Mouse (Mus musculus) limb, embryonic 14.5 days (tissue): ENCODE data around the gene Arhgef12. TPM values are rescaled to one million over a fixed set of nuclear protein-coding genes. Genes with fewer than 3 reads are reported as not detected.

Source experiments
- ATAC-seq: fragments of 200-750 bp; cut with Nextera tagmentation; 2 replicates; pipeline ENCODE4 v1.8.0; 2017; ENCODE audit warnings: low read depth, moderate number of reproducible peaks, moderate TSS enrichment; ENCODE audit not compliant: low FRiP score
- DNase-seq: peaks from one replicate; pipeline ENCODE4 v3.0.0-alpha.2; 2015; ENCODE audit warnings: low spot score
- H3K27ac ChIP-seq: fragments of 300-500 bp; sonication (generic); replicated peaks from 2 replicates; pipeline ENCODE4 v1.5.1; 2014; ENCODE audit warnings: low read depth, mild to moderate bottlenecking, low read length, moderate library complexity, mixed read lengths
- H3K27me3 ChIP-seq: fragments of 300-500 bp; sonication (generic); 2 replicates; pipeline ENCODE4 v1.6.1; 2014; ENCODE audit warnings: low read length, mixed read lengths; ENCODE audit not compliant: control insufficient read depth, insufficient read depth
- H3K36me3 ChIP-seq: fragments of 300-500 bp; sonication (generic); 2 replicates; pipeline ENCODE4 v1.6.1; 2014; ENCODE audit warnings: mild to moderate bottlenecking, low read length, moderate library complexity, mixed read lengths; ENCODE audit not compliant: control insufficient read depth, insufficient read depth
- H3K4me1 ChIP-seq: fragments of 300-500 bp; sonication (generic); 2 replicates; pipeline ENCODE4 v1.6.1; 2014; ENCODE audit warnings: antibody characterized with exemption, low read length, mixed read lengths; ENCODE audit not compliant: control insufficient read depth, insufficient read depth
- H3K4me2 ChIP-seq: fragments of 300-500 bp; sonication (generic); replicated peaks from 2 replicates; pipeline ENCODE4 v1.6.1; 2014; ENCODE audit warnings: low read depth, mild to moderate bottlenecking, low read length, moderate library complexity; ENCODE audit not compliant: severe bottlenecking
- H3K4me3 ChIP-seq: fragments of 300-500 bp; sonication (generic); replicated peaks from 2 replicates; pipeline ENCODE4 v1.5.1; 2014; ENCODE audit warnings: low read length
- H3K9ac ChIP-seq: fragments of 300-500 bp; sonication (generic); 2 replicates; pipeline ENCODE4 v1.6.1; 2014; ENCODE audit warnings: mild to moderate bottlenecking, low read depth, low read length, moderate library complexity; ENCODE audit not compliant: severe bottlenecking
- H3K9me3 ChIP-seq: fragments of 300-500 bp; sonication (generic); 2 replicates; pipeline ENCODE4 v1.6.1; 2016; ENCODE audit warnings: low read length; ENCODE audit not compliant: control insufficient read depth
- POLR2A ChIP-seq: fragments of 200-500 bp; IDR thresholded peaks from 2 replicates; pipeline ENCODE4 v1.8.0; 2012; ENCODE audit warnings: inconsistent platforms, mild to moderate bottlenecking, moderate library complexity, borderline replicate concordance; ENCODE audit not compliant: insufficient read depth, insufficient read length; ENCODE audit errors: extremely low read depth
- WGBS: fragments of 180-500 bp; shearing (Covaris S2); extraction: QIAGEN DNeasy Blood & Tissue Kit; methylation state at CpG from one replicate; pipeline ENCODE4 v1.1.7; 2014; 5-methylcytosine and 5-hydroxymethylcytosine counted together
- polyA plus RNA-seq, 2 experiments: library from polyadenylated mRNA; depleted of rRNA in 1 of 2; stranded (reverse) in 1 of 2; unstranded in 1 of 2; fragments of >200 nt; fragmentation: Nextera tagmentation in 1 of 2; extraction: Ambion mirVana in 1 of 2; gene quantifications; 2 replicates each; pipeline versions ENCODE4 v1.2.1 to v1.2.3; 2012 to 2014

The Arhgef12 gene
- polyA plus RNA-seq, 2 experiments, result 15.7 to 26.1 TPM

- Histone ChIP-seq H3K4me3 (no peak overlapping the region), H3K27ac (no peak overlapping the region), H3K9ac (no peak overlapping the region), H3K36me3 (no peaks in the 10 kb centered on the region), H3K27me3 (no peaks in the 10 kb centered on the region), H3K9me3 (no peaks in the 10 kb centered on the region), H3K4me2 (no peak overlapping the region; the same call in 1 of the 2 replicates), H3K4me1 (peaks cover 28% of the 10 kb centered on the region)
- 81% methylated on average over 8 of the region's 8 CpGs for WGBS
- no peak for DNase-seq
- no peak for TF ChIP-seq POLR2A
- no peak for ATAC-seq
Observed at GRCm38 (mm10) chr9:43101936-43102595, 5.0 kb downstream of the Arhgef12 start.

GRCm38 (mm10) chr9:43098922-43099321 is 8.1 kb downstream of the Arhgef12 start:
- Histone ChIP-seq H3K4me2 (no peak overlapping the region), H3K4me1 (peaks cover 28% of the 10 kb centered on the region), H3K36me3 (no peaks in the 10 kb centered on the region), H3K4me3 (no peak overlapping the region), H3K27ac (no peak overlapping the region), H3K9ac (no peak overlapping the region), H3K9me3 (no peaks in the 10 kb centered on the region), H3K27me3 (no peaks in the 10 kb centered on the region)
- ATAC-seq, result no peak
- 60% methylated on average over 4 of the region's 4 CpGs for WGBS
- no peak for TF ChIP-seq POLR2A
- no peak for DNase-seq

GRCm38 (mm10) chr9:43097801-43098557 is 9.1 kb downstream of the Arhgef12 start:
- no peak for ATAC-seq
- Histone ChIP-seq H3K9ac (no peak overlapping the region), H3K4me2 (no peak overlapping the region), H3K27ac (no peak overlapping the region), H3K27me3 (no peaks in the 10 kb centered on the region), H3K4me1 (peaks cover 18% of the 10 kb centered on the region; the same call in 1 of the 2 replicates), H3K9me3 (no peaks in the 10 kb centered on the region), H3K36me3 (no peaks in the 10 kb centered on the region), H3K4me3 (no peak overlapping the region)
- 98% methylated on average over 3 of the region's 3 CpGs for WGBS
- TF ChIP-seq POLR2A, result no peak
- no peak for DNase-seq

DNA sequence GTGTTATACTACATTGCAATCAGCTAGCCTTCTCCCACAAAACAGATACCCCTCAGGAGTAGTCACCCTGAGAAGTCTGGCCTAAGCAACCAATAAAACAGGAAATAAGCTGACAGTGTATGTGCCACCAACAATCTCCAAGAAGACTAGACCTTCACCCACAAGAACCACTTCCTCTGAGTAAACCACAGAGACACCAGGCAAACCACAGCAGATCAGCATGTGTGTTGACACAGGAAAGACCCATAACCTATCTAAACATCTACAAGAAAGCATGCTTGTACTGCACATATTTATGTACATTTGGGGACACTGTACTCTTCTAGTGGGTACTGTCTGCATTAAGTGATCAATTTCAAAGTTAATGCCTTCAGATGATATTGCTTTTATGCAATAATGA is 10.7 kb downstream of the Arhgef12 start:
- Histone ChIP-seq H3K4me1 (0 out of 2 replicates have a peak, but pooled peaks cover 8% of the 10 kb centered on the region), H3K4me3 (no peak overlapping the region), H3K27ac (no peak overlapping the region), H3K36me3 (no peaks in the 10 kb centered on the region), H3K9ac (no peak overlapping the region), H3K4me2 (no peak overlapping the region), H3K9me3 (no peaks in the 10 kb centered on the region), H3K27me3 (no peaks in the 10 kb centered on the region)
- no peak for TF ChIP-seq POLR2A
- DNase-seq, result no peak
- ATAC-seq, result no peak

GRCm38 (mm10) chr9:43094828-43095227 is 12.2 kb downstream of the Arhgef12 start:
- DNase-seq (no peak), ATAC-seq (no peak)
- Histone ChIP-seq H3K9ac (no peak overlapping the region), H3K4me1 (0 out of 2 replicates have a peak, but pooled peaks cover 6% of the 10 kb centered on the region), H3K36me3 (no peaks in the 10 kb centered on the region), H3K9me3 (no peaks in the 10 kb centered on the region), H3K27me3 (no peaks in the 10 kb centered on the region), H3K4me3 (no peak overlapping the region), H3K4me2 (no peak overlapping the region), H3K27ac (no peak overlapping the region)
- TF ChIP-seq POLR2A, result no peak
- WGBS, result 95% methylated on average over 4 of the region's 4 CpGs
